Mouse (Mus musculus): ENCODE results near the gene Shpk. TPM values are rescaled to one million over a fixed set of nuclear protein-coding genes. Genes with fewer than 3 reads are reported as not detected.

Gene Shpk
- total RNA-seq (2021), result 1 to 10 TPM; 1.1 to 1.2 TPM

GRCm38 (mm10) chr11:73199230-73199712 is at the start of gene Shpk:
Gene Shpk (plus strand): TSS chr11:73199460.
- intact Hi-C loops (cut with DNase I), result no loop called here
- DNase-seq, result peak; percentile 96

DNA sequence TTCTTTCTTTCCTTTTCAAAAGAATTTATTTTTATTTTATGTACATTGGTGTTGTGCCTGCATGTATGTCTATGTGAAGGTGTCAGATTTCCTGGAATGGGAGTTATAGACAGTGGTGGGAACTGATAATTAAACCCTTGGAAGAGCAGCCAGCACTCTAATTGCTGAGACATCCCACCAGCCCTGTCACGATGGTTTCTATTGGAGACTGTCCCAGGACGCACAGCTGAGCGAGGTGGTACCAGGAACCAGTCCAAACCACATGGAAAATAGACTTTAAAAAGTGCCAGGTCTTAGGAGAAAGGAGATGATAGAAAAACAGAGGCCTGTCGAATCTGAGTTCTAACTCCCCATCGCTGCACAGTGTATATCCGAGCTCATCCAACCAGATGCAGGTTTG is 44.2 kb upstream of the Shpk start:
- no peak for DNase-seq
- intact Hi-C loops (cut with DNase I), result no loop called here

DNA sequence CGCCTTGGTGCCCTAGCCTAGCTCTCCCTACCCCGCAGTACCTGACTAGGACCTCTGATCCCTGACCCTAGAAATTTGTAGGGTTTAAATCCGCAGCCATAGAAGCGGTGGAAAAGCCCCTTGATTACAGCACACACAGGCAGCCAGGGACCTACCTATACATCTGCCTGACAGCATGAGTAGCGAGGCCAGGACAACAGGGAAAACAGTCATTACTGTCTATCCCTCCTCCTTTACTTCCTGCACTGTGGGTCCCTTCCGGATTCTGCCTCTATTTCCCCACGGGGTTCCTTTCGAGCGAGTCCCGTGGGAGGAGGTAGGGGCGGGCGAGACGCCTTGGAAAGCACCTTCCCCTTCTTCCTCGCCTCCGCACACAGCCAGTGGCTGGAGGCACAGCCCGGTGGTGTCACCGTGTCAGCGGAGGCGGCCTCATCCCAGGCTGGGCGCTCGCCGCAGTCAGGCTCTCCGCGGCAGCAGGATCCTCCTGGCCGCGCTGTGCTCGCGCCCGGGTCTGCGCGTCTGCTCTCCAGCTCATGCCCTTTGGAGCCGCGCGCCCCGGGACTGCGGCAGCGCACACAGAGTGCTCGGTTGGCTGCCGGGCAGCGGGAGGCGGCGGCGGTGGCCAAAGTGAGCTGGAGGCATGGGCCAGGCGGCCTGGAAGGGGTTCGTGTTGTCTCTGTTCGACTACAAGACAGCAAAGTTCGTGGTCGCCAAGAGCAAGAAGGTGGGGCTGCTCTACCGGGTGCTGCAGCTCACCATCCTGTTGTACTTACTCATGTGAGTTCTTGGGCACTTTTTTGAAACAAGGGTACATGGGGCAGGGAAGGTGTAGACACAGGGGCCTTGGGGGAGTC is 39.1 kb upstream of the Shpk start, which contains the start of gene P2rx5:
Gene P2rx5 (plus strand): TSS at position 465 of the 854 bp plus-strand sequence.
- DNase-seq, result no peak
- intact Hi-C loops (cut with DNase I), result no loop called here

GRCm38 (mm10) chr11:73160811-73161200 is 38.5 kb upstream of the Shpk start:
- intact Hi-C loops (cut with DNase I), result no loop called here
- no peak for DNase-seq

DNA sequence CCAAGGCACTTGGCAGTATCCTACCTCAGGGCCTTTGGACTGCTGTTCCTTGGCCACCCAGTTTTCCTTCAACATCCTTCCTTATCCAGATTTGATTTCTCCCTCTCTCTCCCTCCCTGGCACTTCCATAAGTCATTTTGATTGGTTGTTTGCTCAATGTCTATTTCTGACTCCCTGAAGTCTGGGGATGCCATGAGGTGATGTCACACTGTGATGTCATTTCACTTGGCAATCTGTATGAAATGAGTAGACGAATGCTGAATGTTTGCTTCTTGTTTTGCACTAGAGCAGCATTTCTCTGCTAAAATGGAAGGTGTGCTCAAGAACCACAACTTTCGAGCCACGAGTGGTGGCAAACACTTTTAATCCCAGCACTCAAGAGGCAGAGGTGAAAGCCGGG is 37.6 kb upstream of the Shpk start:
- DNase-seq, result no peak
- intact Hi-C loops (cut with DNase I), result no loop called here

DNA sequence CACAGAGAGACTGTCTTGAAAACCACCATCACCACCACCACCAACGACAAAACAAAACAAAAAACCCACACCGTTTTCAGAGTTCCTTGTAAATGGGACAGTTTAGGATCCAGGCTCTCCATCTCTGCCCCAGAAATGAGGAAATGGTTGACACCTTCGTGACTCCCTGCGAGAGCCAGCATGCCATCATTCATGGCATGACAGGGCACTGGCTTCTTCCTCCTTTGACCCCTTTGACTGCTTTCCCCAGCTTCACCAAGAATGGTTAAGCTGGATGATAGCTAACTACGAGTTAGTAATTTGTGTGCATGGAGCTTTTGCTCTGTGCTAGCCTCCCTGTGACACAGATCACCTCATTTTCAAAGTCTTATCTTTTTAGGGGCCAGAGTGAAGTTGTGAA is 37.0 kb upstream of the Shpk start:
- intact Hi-C loops (cut with DNase I), result no loop called here
- no peak for DNase-seq

GRCm38 (mm10) chr11:73168071-73168470 is 31.2 kb upstream of the Shpk start:
- DNase-seq, result no peak
- intact Hi-C loops (cut with DNase I), result no loop called here

DNA sequence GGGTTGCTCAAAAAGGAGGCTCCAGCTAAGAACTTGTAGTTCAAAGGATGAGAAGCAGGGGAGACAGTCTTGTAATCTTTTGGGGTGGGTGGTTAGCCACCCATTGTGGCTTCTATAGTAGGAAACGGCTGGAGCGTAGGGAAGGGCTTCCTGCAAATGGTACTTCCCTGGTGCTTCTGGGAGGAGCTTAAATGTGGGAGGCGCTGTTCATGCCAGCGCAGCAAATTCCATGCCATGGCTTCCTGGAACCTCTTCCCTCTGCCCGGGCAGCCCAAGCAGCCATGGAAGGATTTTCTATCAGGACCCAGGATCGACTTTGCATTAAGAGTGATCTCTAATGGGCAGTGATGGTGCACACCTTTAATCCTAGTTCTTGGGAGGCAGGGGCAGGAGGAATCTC is 30.7 kb upstream of the Shpk start:
- intact Hi-C loops (cut with DNase I), result no loop called here
- no peak for DNase-seq

- DNase-seq, result peak; percentile 65
- intact Hi-C loops (cut with DNase I), result no loop called here
Measured at GRCm38 (mm10) chr11:73169231-73169630, 30.0 kb upstream of the Shpk start.

GRCm38 (mm10) chr11:73172186-73172585 is 27.1 kb upstream of the Shpk start:
- DNase-seq, result peak; percentile 25
- intact Hi-C loops (cut with DNase I), result no loop called here

DNA sequence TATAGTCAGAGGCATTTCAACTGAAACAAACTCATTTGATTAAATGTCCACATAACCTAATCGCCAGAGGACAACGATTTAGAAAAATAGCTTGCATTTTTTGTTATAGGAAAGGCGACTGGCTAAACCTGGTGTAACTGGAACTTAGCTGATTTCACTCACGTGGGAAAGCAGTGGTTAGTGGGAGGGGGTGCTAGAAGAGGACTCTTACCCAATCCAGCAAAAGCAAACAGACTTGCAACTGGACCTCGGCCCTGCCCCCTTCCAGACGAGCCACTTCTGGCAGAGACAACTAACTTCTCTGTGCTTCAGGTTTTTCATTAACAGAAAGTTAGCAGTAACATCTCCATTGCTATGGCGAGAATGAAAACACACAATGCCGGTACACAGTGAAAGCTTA is 23.6 kb upstream of the Shpk start:
- intact Hi-C loops (cut with DNase I), result no loop called here
- no peak for DNase-seq

GRCm38 (mm10) chr11:73176186-73176585 is 23.1 kb upstream of the Shpk start:
- DNase-seq, result no peak
- intact Hi-C loops (cut with DNase I), result no loop called here

DNA sequence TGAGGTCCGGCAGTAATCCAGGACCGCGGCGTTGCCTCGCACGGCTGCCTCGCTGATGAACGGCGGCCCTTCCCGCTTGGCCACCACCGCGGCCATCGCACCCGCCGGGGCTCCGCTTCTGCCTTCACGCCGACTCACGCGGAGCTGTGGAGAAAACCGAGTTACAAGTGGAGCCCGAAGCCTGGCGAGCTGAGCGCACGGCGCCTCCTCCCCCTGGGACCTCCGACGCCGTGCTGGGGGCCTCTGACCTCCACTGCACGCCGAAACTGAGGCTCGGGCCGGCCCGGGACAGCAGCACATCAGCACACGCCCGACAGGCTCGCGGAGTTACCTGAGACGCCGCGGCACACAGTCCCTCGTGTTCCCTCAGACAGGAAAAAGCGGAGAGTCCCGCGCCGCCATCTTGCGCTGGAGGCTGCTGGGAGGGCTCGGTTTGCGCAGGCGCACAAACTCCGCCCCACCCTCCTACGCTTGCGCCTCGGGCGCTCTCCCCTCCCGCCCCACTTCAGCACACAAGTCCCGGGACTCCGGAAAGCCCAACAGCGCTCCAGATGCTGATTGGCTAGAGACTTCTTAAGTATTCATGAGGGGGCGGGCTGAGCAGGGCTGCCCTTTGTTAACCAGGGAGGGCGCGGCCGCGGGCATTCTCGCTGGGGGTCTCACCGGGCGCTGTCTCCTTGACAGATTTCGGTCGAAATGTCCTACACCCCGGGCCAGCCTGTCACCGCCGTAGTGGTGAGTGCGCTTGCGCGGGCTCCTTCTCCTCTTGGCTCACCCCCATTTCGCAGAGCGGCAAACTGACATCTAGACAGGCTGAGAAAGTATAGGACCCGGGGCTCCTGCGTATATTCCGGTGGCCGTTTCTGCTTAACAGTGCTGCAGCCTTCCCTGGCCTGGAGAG is 22.4 kb upstream of the Shpk start, which contains the start of the genes Emc6 and Tax1bp3:
Gene Emc6 (minus strand): TSS at position 430 of the 901 bp plus-strand sequence.
Gene Tax1bp3 (plus strand): TSS at position 476 of the 901 bp plus-strand sequence.
- intact Hi-C loops (cut with DNase I), result no loop called here
- DNase-seq, result peak; percentile 97

GRCm38 (mm10) chr11:73177509-73177875 is 21.8 kb upstream of the Shpk start:
- peak; percentile 64 for DNase-seq
- intact Hi-C loops (cut with DNase I), result no loop called here

GRCm38 (mm10) chr11:73177895-73178294 is 21.4 kb upstream of the Shpk start:
- intact Hi-C loops (cut with DNase I), result no loop called here
- DNase-seq, result no peak

GRCm38 (mm10) chr11:73185872-73186615 is 13.2 kb upstream of the Shpk start:
- no peak for DNase-seq
- intact Hi-C loops (cut with DNase I), result no loop called here

- intact Hi-C loops (cut with DNase I), result no loop called here
Measured at GRCm38 (mm10) chr11:73187231-73187630, 12.0 kb upstream of the Shpk start.

GRCm38 (mm10) chr11:73193047-73193446 is 6.2 kb upstream of the Shpk start:
- DNase-seq, result no peak

More at GRCm38 (mm10) chr11:73187231-73187630, 12.0 kb upstream of the Shpk start:
- no peak for DNase-seq

DNA sequence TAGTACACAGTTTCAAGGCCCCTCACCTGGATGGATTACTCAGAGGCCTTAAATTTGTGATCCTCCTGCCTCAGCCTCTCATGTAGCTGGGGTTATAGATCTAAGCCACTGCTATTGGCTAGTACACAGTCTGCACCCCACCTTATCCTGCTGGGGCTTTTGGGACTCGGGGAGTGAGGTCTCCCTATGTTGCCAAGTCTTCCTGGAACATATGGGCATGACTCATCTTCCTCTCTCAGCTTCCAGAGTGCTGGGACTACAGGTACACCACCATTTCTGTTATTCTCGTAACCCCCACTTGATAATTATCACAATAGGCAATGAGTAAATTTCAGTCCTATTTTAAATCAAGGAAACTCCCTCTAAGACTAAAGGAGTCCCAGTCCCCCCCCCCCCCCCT is 4.8 kb upstream of the Shpk start:
- intact Hi-C loops (cut with DNase I), result no loop called here
- no peak for DNase-seq

More at GRCm38 (mm10) chr11:73193047-73193446, 6.2 kb upstream of the Shpk start:
- intact Hi-C loops (cut with DNase I), result no loop called here

- intact Hi-C loops (cut with DNase I), result no loop called here
- DNase-seq, result no peak
Measured at GRCm38 (mm10) chr11:73198190-73198589, 1.1 kb upstream of the Shpk start.
